Mouse (Mus musculus) stomach, postnatal 0 days (tissue): Measurements from ENCODE around the gene Duox2. TPM values are rescaled to one million over a fixed set of nuclear protein-coding genes. Genes with fewer than 3 reads are reported as not detected.

Experiments used
- ATAC-seq: fragments of 200-750 bp; cut with Nextera tagmentation; 2 replicates; pipeline ENCODE4 v1.8.0; 2017; ENCODE audit not compliant: low FRiP score, low TSS enrichment
- DNase-seq: peaks from one replicate; pipeline ENCODE4 v3.0.0-alpha.2; 2016; ENCODE audit warnings: low spot score
- H3K27ac ChIP-seq: fragments of 300-500 bp; sonication (generic); replicated peaks from 2 replicates; pipeline ENCODE4 v1.5.1; 2014; ENCODE audit warnings: mild to moderate bottlenecking, control low read depth
- H3K27me3 ChIP-seq: fragments of 300-500 bp; sonication (generic); 2 replicates; pipeline ENCODE4 v1.6.1; 2014; ENCODE audit warnings: low read length; ENCODE audit not compliant: control insufficient read depth, insufficient read depth
- H3K36me3 ChIP-seq: fragments of 300-500 bp; sonication (generic); 2 replicates; pipeline ENCODE4 v1.6.1; 2014; ENCODE audit warnings: low read length, mixed read lengths; ENCODE audit not compliant: control insufficient read depth, insufficient read depth
- H3K4me1 ChIP-seq: fragments of 300-500 bp; sonication (generic); replicated peaks from 2 replicates; pipeline ENCODE4 v1.6.1; 2014; ENCODE audit warnings: antibody characterized with exemption; ENCODE audit not compliant: control insufficient read depth, insufficient read depth
- H3K4me2 ChIP-seq: fragments of 300-500 bp; sonication (generic); replicated peaks from 2 replicates; pipeline ENCODE4 v1.6.1; 2014; ENCODE audit warnings: low read depth, mild to moderate bottlenecking, control low read depth, moderate library complexity
- H3K4me3 ChIP-seq: fragments of 300-500 bp; sonication (generic); 2 replicates; pipeline ENCODE4 v1.5.1; 2014; ENCODE audit warnings: low read depth, low read length, control low read depth
- H3K9ac ChIP-seq: fragments of 300-500 bp; sonication (generic); 2 replicates; pipeline ENCODE4 v1.6.1; 2014; ENCODE audit warnings: mild to moderate bottlenecking, low read length, control low read depth, mixed read lengths
- H3K9me3 ChIP-seq: fragments of 300-500 bp; sonication (generic); 2 replicates; pipeline ENCODE4 v1.6.1; 2016; ENCODE audit warnings: low read length; ENCODE audit not compliant: control insufficient read depth
- CTCF ChIP-seq: IDR thresholded peaks from 2 replicates; pipeline ENCODE4 v1.5.1; 2016; ENCODE audit warnings: antibody characterized with exemption, low read depth, mild to moderate bottlenecking, moderate library complexity
- EP300 ChIP-seq: optimal IDR thresholded peaks from 2 replicates; pipeline ENCODE3; 2016; ENCODE audit warnings: antibody characterized with exemption
- WGBS: fragments of 180-500 bp; shearing (Covaris S2); extraction: QIAGEN DNeasy Blood & Tissue Kit; methylation state at CpG from one replicate; pipeline ENCODE4 v1.1.7; 2014; 5-methylcytosine and 5-hydroxymethylcytosine counted together
- polyA plus RNA-seq: library from polyadenylated mRNA; unstranded; fragments of >200 nt; fragmentation: Nextera tagmentation; extraction: Ambion mirVana; gene quantifications from 2 replicates; pipeline ENCODE4 v1.2.1, GENCODE M21; 2015

The Duox2 gene
- polyA plus RNA-seq, 1 experiment from 2014 or later: 15.2 TPM

- 21% methylated on average over 4 of the region's 4 CpGs for WGBS
- no peaks in the 10 kb centered on the region for H3K9me3 ChIP-seq
- no peak overlapping the region for H3K9ac ChIP-seq
- no peak for TF ChIP-seq CTCF
- TF ChIP-seq EP300: no peak
- H3K36me3 ChIP-seq: no peaks in the 10 kb centered on the region
- 0 out of 2 replicates have a peak overlapping the region, but pooled peaks have one; percentile 30 for H3K27ac ChIP-seq
- H3K4me1 ChIP-seq: no peaks in the 10 kb centered on the region; the same call in 1 of the 2 replicates
- no peak overlapping the region for H3K4me2 ChIP-seq
- H3K4me3 ChIP-seq: no peak overlapping the region
- ATAC-seq: peak; percentile 25; the same call in 1 of the 2 replicates
- DNase-seq: no peak
- peaks cover 5% of the 10 kb centered on the region; the same call in 1 of the 2 replicates for H3K27me3 ChIP-seq
Measured at GRCm38 (mm10) chr2:122306184-122306583, 7.9 kb upstream of the Duox2 start.

- H3K36me3 ChIP-seq: no peaks in the 10 kb centered on the region
- no peak overlapping the region for H3K27ac ChIP-seq
- WGBS: 78% methylated on average over 16 of the region's 16 CpGs
- DNase-seq: no peak
- H3K27me3 ChIP-seq: peaks cover 12% of the 10 kb centered on the region; the same call in 1 of the 2 replicates
- H3K4me2 ChIP-seq: no peak overlapping the region
- H3K9me3 ChIP-seq: no peaks in the 10 kb centered on the region
- H3K4me1 ChIP-seq: no peaks in the 10 kb centered on the region; the same call in 1 of the 2 replicates
- no peak for ATAC-seq
- H3K9ac ChIP-seq: no peak overlapping the region
- TF ChIP-seq CTCF (no peak), EP300 (no peak)
- H3K4me3 ChIP-seq: no peak overlapping the region
Measured at GRCm38 (mm10) chr2:122305097-122305892, 7.0 kb upstream of the Duox2 start.

- Histone ChIP-seq H3K9ac (no peak overlapping the region), H3K36me3 (no peaks in the 10 kb centered on the region), H3K4me2 (no peak overlapping the region), H3K9me3 (no peaks in the 10 kb centered on the region), H3K4me1 (no peaks in the 10 kb centered on the region; the same call in 1 of the 2 replicates), H3K27ac (no peak overlapping the region), H3K4me3 (no peak overlapping the region), H3K27me3 (peaks cover 18% of the 10 kb centered on the region; the same call in 1 of the 2 replicates)
- ATAC-seq (no peak), DNase-seq (no peak)
- WGBS: 90% methylated on average over 6 of the region's 6 CpGs
- TF ChIP-seq EP300: no peak
- no peak for TF ChIP-seq CTCF
Measured at GRCm38 (mm10) chr2:122304544-122304943, 6.3 kb upstream of the Duox2 start.

GRCm38 (mm10) chr2:122302574-122303241 is 4.5 kb upstream of the Duox2 start:
- TF ChIP-seq EP300: no peak
- TF ChIP-seq CTCF: peak; percentile 73
- H3K4me1 ChIP-seq: no peaks in the 10 kb centered on the region; the same call in 1 of the 2 replicates
- DNase-seq: peak; percentile 87
- no peak overlapping the region for H3K27ac ChIP-seq
- no peaks in the 10 kb centered on the region for H3K9me3 ChIP-seq
- H3K4me3 ChIP-seq: no peak overlapping the region
- H3K9ac ChIP-seq: no peak overlapping the region
- WGBS: 11% methylated on average over 9 of the region's 9 CpGs
- no peaks in the 10 kb centered on the region for H3K36me3 ChIP-seq
- no peak for ATAC-seq
- peaks cover 22% of the 10 kb centered on the region; the same call in 1 of the 2 replicates for H3K27me3 ChIP-seq
- no peak overlapping the region for H3K4me2 ChIP-seq

GRCm38 (mm10) chr2:122301921-122302573 is 3.8 kb upstream of the Duox2 start:
- DNase-seq: no peak
- H3K4me1 ChIP-seq: no peaks in the 10 kb centered on the region; the same call in 1 of the 2 replicates
- peak overlapping the region; percentile 52 for H3K4me2 ChIP-seq
- no peak overlapping the region for H3K27ac ChIP-seq
- H3K9ac ChIP-seq: peak overlapping the region; percentile 35; the same call in 1 of the 2 replicates
- H3K9me3 ChIP-seq: no peaks in the 10 kb centered on the region
- H3K36me3 ChIP-seq: no peaks in the 10 kb centered on the region
- 11% methylated on average over 23 of the region's 23 CpGs for WGBS
- no peak for TF ChIP-seq CTCF
- TF ChIP-seq EP300: no peak
- H3K4me3 ChIP-seq: peak overlapping the region; percentile 35
- peaks cover 22% of the 10 kb centered on the region; the same call in 1 of the 2 replicates for H3K27me3 ChIP-seq
- no peak for ATAC-seq
